Mouse (Mus musculus) gastrocnemius, postnatal 4 days (tissue): ENCODE measurements at regions not wholly inside any gene's neighbourhood (a gene's known extent, or its start where the extent isn't known, plus 50 kb on each side); places are given as distances from the start of the nearest gene placed in this dataset.

Experiments
- DNase-seq, 2 experiments: peaks; one replicate each; pipeline ENCODE4 v3.0.0; 2021 to 2022; ENCODE audit warnings: low spot score in 2 of 2, mixed read lengths in 2 of 2

GRCm38 (mm10) chr3:41422615-41423579 lies 132.6 kb upstream of the Jade1 start:
- no peak for DNase-seq

- no peak for DNase-seq
Observed at GRCm38 (mm10) chr3:41413771-41414170, 141.8 kb upstream of the Jade1 start.

GRCm38 (mm10) chr3:41412698-41413097 lies 142.8 kb upstream of the Jade1 start:
- DNase-seq = no peak

- DNase-seq = no peak
Observed at GRCm38 (mm10) chr3:41408821-41409737, 146.5 kb upstream of the Jade1 start.

GRCm38 (mm10) chr3:41408423-41408820 lies 147.1 kb upstream of the Jade1 start:
- no peak for DNase-seq

GRCm38 (mm10) chr3:41407988-41408387 lies 147.5 kb upstream of the Jade1 start:
- no peak for DNase-seq

- no peak for DNase-seq
Observed at GRCm38 (mm10) chr3:41407520-41407919, 148.0 kb upstream of the Jade1 start.

- no peak for DNase-seq
Observed at GRCm38 (mm10) chr3:41401881-41402280, 153.7 kb upstream of the Jade1 start.

- DNase-seq = no peak
Observed at GRCm38 (mm10) chr3:41389868-41390267, 165.7 kb upstream of the Jade1 start.

- DNase-seq = no peak
Observed at GRCm38 (mm10) chr3:41387469-41388212, 167.9 kb upstream of the Jade1 start.

- no peak for DNase-seq
Observed at GRCm38 (mm10) chr3:41386299-41386698, 169.2 kb upstream of the Jade1 start.

- DNase-seq = no peak
Observed at GRCm38 (mm10) chr3:41384410-41384809, 171.1 kb upstream of the Jade1 start.

- DNase-seq = no peak
Observed at GRCm38 (mm10) chr3:41378576-41378975, 177.0 kb upstream of the Jade1 start.

GRCm38 (mm10) chr3:41377826-41378406 lies 177.6 kb upstream of the Jade1 start:
- no peak for DNase-seq

- DNase-seq = no peak
Observed at GRCm38 (mm10) chr3:41376848-41377582, 178.5 kb upstream of the Jade1 start.

- DNase-seq = no peak
Observed at GRCm38 (mm10) chr3:41375230-41375930, 180.2 kb upstream of the Jade1 start.

GRCm38 (mm10) chr3:41373198-41373597 lies 182.3 kb upstream of the Jade1 start:
- DNase-seq = no peak

GRCm38 (mm10) chr3:41368351-41369101 lies 187.0 kb upstream of the Jade1 start:
- no peak for DNase-seq

- DNase-seq = no peak
Observed at GRCm38 (mm10) chr3:41366764-41367163, 188.8 kb upstream of the Jade1 start.
